Mouse (Mus musculus) heart, embryonic 13.5 days (tissue): ENCODE results near the gene Zfp560. TPM values are rescaled to one million over a fixed set of nuclear protein-coding genes. Genes with fewer than 3 reads are reported as not detected.
"Not testable (repeated sequence)": the region's sequence is repeated elsewhere in the genome, so short reads cannot be mapped to it uniquely, and the experiment has no call there.

Source experiments
- ATAC-seq: fragments of 200-750 bp; cut with Nextera tagmentation; 2 replicates; pipeline ENCODE4 v1.8.0; 2017; ENCODE audit warnings: moderate TSS enrichment; ENCODE audit not compliant: insufficient number of reproducible peaks, low FRiP score, low TSS enrichment; ENCODE audit errors: extremely low read depth
- H3K27ac ChIP-seq: fragments of 300-500 bp; sonication (generic); replicated peaks from 2 replicates; pipeline ENCODE4 v1.5.1; 2015; ENCODE audit warnings: moderate library complexity, mild to moderate bottlenecking, inconsistent platforms
- H3K27me3 ChIP-seq: fragments of 300-500 bp; sonication (generic); replicated peaks from 2 replicates; pipeline ENCODE4 v1.6.1; 2015; ENCODE audit warnings: mild to moderate bottlenecking, inconsistent platforms
- H3K36me3 ChIP-seq: fragments of 300-500 bp; sonication (generic); 2 replicates; pipeline ENCODE4 v1.6.1; 2015; ENCODE audit warnings: mild to moderate bottlenecking, inconsistent platforms
- H3K4me1 ChIP-seq: fragments of 300-500 bp; sonication (generic); 2 replicates; pipeline ENCODE4 v1.6.1; 2015; ENCODE audit warnings: inconsistent platforms
- H3K4me2 ChIP-seq: fragments of 300-500 bp; sonication (generic); 2 replicates; pipeline ENCODE4 v1.6.1; 2015; ENCODE audit warnings: inconsistent platforms, mild to moderate bottlenecking, moderate library complexity
- H3K4me3 ChIP-seq: fragments of 300-500 bp; sonication (generic); 2 replicates; pipeline ENCODE4 v1.5.1; 2015; ENCODE audit warnings: moderate library complexity, mild to moderate bottlenecking, inconsistent platforms
- H3K9ac ChIP-seq: fragments of 300-500 bp; sonication (generic); 2 replicates; pipeline ENCODE4 v1.6.1; 2015; ENCODE audit warnings: inconsistent platforms, mild to moderate bottlenecking, moderate library complexity
- H3K9me3 ChIP-seq: fragments of 300-500 bp; sonication (generic); 2 replicates; pipeline ENCODE4 v1.6.1; 2016; ENCODE audit warnings: inconsistent platforms
- WGBS: fragments of 180-500 bp; shearing (Covaris S2); methylation state at CpG from one replicate; pipeline ENCODE4 v1.1.7; 2015; ENCODE audit warnings: mixed read lengths; 5-methylcytosine and 5-hydroxymethylcytosine counted together
- polyA plus RNA-seq: library from polyadenylated mRNA; unstranded; fragments of >200 nt; fragmentation: Nextera tagmentation; extraction: Ambion mirVana; gene quantifications from 2 replicates; pipeline ENCODE4 v1.2.1, GENCODE M21; 2015

The Zfp560 gene
- polyA plus RNA-seq, 1 experiment from 2014 or later = 29.7 TPM

DNA sequence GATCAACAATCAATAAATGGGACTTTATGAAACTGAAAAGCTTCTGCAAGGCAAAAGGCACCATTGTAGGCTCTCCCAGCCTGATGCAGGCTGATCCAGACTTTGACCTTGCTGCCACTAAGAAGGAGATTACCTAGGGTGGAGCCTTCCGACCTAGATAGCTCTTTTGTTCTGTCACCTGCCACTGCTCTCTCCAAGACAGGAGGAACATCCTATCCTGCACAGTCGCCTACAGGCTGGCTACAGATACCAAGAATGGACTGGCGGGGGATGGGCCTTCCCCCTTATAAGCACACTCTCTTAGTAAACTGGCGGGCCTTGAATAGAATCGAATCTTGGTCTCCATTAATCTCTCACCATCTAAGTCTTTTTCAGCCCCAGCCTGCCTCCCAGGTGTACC lies 89.4 kb downstream of the Zfp560 start:
- H3K27ac ChIP-seq, H3K9ac ChIP-seq, H3K4me2 ChIP-seq, H3K4me1 ChIP-seq, H3K4me3 ChIP-seq, H3K27me3 ChIP-seq, H3K9me3 ChIP-seq, ATAC-seq, H3K36me3 ChIP-seq: not testable (repeated sequence)
- WGBS = 63% methylated on average over 5 of the region's 5 CpGs

Other genes starting within 250 kb of the Zfp560 start
- not detected in 2 replicates for gene Olfr870, start 211.1 kb downstream of the Zfp560 start, polyA plus RNA-seq
- not detected in 2 replicates for gene Olfr871, start 173.0 kb downstream of the Zfp560 start, polyA plus RNA-seq
- not detected in 2 replicates for gene Olfr872, start 148.1 kb downstream of the Zfp560 start, polyA plus RNA-seq
- not detected in 2 replicates for gene Olfr39, start 102.8 kb downstream of the Zfp560 start, polyA plus RNA-seq
- not detected in 2 replicates for gene Olfr873, start 86.6 kb downstream of the Zfp560 start, polyA plus RNA-seq
- gene Olfr18, start 49.1 kb downstream of the Zfp560 start, polyA plus RNA-seq = not detected in 2 replicates
- gene Zfp26, start 75.0 kb upstream of the Zfp560 start, polyA plus RNA-seq = 6.9 and 7.9 TPM in 2 replicates
- 11.8 and 12.4 TPM in 2 replicates for gene Zfp426, start 107.6 kb upstream of the Zfp560 start, polyA plus RNA-seq
- gene Zfp266, start 136.2 kb upstream of the Zfp560 start, polyA plus RNA-seq = 46.1 and 49.7 TPM in 2 replicates
- 9.8 and 10.6 TPM in 2 replicates for gene Zfp846, start 196.1 kb upstream of the Zfp560 start, polyA plus RNA-seq